Mouse (Mus musculus): ENCODE results near the gene Zdhhc22.

Gene Zdhhc22

GRCm38 (mm10) chr12:86995931-86996330, 5.7 kb upstream of the Zdhhc22 start:
- in situ Hi-C loops (cut with MboI, MseI), result no loop called here

- in situ Hi-C loops (cut with MboI, MseI), result no loop called here
These were observed 4.5 kb upstream of the Zdhhc22 start for GRCm38 (mm10) chr12:86994776-86995175.

- in situ Hi-C loops (cut with MboI, MseI), result no loop called here
These were observed 3.9 kb upstream of the Zdhhc22 start for GRCm38 (mm10) chr12:86994166-86994565.

GRCm38 (mm10) chr12:86990755-86991110, 503 bp upstream of the Zdhhc22 start:
- in situ Hi-C loops (cut with MboI, MseI), result no loop called here

- in situ Hi-C loops (cut with MboI, MseI), result no loop called here
These were observed 852 bp downstream of the Zdhhc22 start for GRCm38 (mm10) chr12:86989378-86989777.

GRCm38 (mm10) chr12:86988227-86988626, 2.0 kb downstream of the Zdhhc22 start:
- in situ Hi-C loops (cut with MboI, MseI), result no loop called here

GRCm38 (mm10) chr12:86986562-86986961, 3.7 kb downstream of the Zdhhc22 start:
- in situ Hi-C loops (cut with MboI, MseI), result no loop called here

- in situ Hi-C loops (cut with MboI, MseI), result no loop called here
These were observed 6.1 kb downstream of the Zdhhc22 start for GRCm38 (mm10) chr12:86984194-86984555.

- in situ Hi-C loops (cut with MboI, MseI), result no loop called here
These were observed 6.6 kb downstream of the Zdhhc22 start for GRCm38 (mm10) chr12:86983470-86984193.

- in situ Hi-C loops (cut with MboI, MseI), result no loop called here
These were observed 9.1 kb downstream of the Zdhhc22 start for GRCm38 (mm10) chr12:86981180-86981579.

- in situ Hi-C loops (cut with MboI, MseI), result no loop called here
These were observed 12.4 kb downstream of the Zdhhc22 start for GRCm38 (mm10) chr12:86977833-86978232.

GRCm38 (mm10) chr12:86976511-86977168, 13.6 kb downstream of the Zdhhc22 start:
- in situ Hi-C loops (cut with MboI, MseI), result no loop called here

GRCm38 (mm10) chr12:86975761-86976160, 14.5 kb downstream of the Zdhhc22 start:
- in situ Hi-C loops (cut with MboI, MseI), result no loop called here

- in situ Hi-C loops (cut with MboI, MseI), result no loop called here
These were observed 15.6 kb downstream of the Zdhhc22 start for GRCm38 (mm10) chr12:86974387-86975288.

GRCm38 (mm10) chr12:86973706-86974105, 16.5 kb downstream of the Zdhhc22 start:
- in situ Hi-C loops (cut with MboI, MseI), result no loop called here

GRCm38 (mm10) chr12:86973216-86973615, 17.0 kb downstream of the Zdhhc22 start:
- in situ Hi-C loops (cut with MboI, MseI), result no loop called here

GRCm38 (mm10) chr12:86971089-86971488, 19.1 kb downstream of the Zdhhc22 start:
- in situ Hi-C loops (cut with MboI, MseI), result no loop called here

- in situ Hi-C loops (cut with MboI, MseI), result no loop called here
These were observed 21.0 kb downstream of the Zdhhc22 start for GRCm38 (mm10) chr12:86969220-86969601.

GRCm38 (mm10) chr12:86968468-86969219, 21.6 kb downstream of the Zdhhc22 start:
- in situ Hi-C loops (cut with MboI, MseI), result no loop called here

- in situ Hi-C loops (cut with MboI, MseI), result no loop called here
These were observed 24.9 kb downstream of the Zdhhc22 start for GRCm38 (mm10) chr12:86965237-86965799.
